Mouse (Mus musculus) myocyte (in vitro differentiated cells): ENCODE results near the gene Nxnl1. TPM values are rescaled to one million over a fixed set of nuclear protein-coding genes. Genes with fewer than 3 reads are reported as not detected.
"Not testable (repeated sequence)": the region's sequence is repeated elsewhere in the genome, so short reads cannot be mapped to it uniquely, and the experiment has no call there.

Source experiments
- H3K27me3 ChIP-seq: one replicate; pipeline ENCODE4 v1.6.1; 2011; ENCODE audit not compliant: control insufficient read depth, insufficient read depth, insufficient read length
- H3K36me3 ChIP-seq: one replicate; pipeline ENCODE4 v1.6.1; 2011; ENCODE audit not compliant: control insufficient read depth, insufficient read depth
- H3K4me2 ChIP-seq: one replicate; pipeline ENCODE4 v1.6.1; 2011; ENCODE audit warnings: low read depth, control low read depth
- H3K4me3 ChIP-seq: one replicate; pipeline ENCODE4 v1.5.1; 2011; ENCODE audit warnings: mild to moderate bottlenecking, control low read depth, moderate library complexity
- H3K79me2 ChIP-seq: one replicate; pipeline ENCODE4 v1.6.1; 2011; ENCODE audit not compliant: control insufficient read depth, insufficient read depth
- H3ac ChIP-seq: one replicate; pipeline ENCODE4 v1.6.1; 2011; ENCODE audit not compliant: control insufficient read depth, insufficient read length
- CEBPB ChIP-seq: IDR thresholded peaks from 2 replicates; pipeline ENCODE4 v1.6.1; 2011; ENCODE audit warnings: mild to moderate bottlenecking, moderate library complexity; ENCODE audit not compliant: poor library complexity, insufficient read depth, severe bottlenecking
- E2F4 ChIP-seq: IDR thresholded peaks from one replicate; pipeline ENCODE4 v1.6.1; 2011; ENCODE audit warnings: mild to moderate bottlenecking, control low read depth, moderate library complexity; ENCODE audit not compliant: insufficient read depth
- MAX ChIP-seq: IDR thresholded peaks from one replicate; pipeline ENCODE4 v1.6.1; 2011; ENCODE audit warnings: low read depth, mild to moderate bottlenecking, control low read depth
- MYOD1 ChIP-seq, 3 experiments: IDR thresholded peaks; one replicate each; pipeline ENCODE4 v1.6.1; 2011; ENCODE audit warnings: control low read depth in 2 of 3, low read depth in 2 of 3, mild to moderate bottlenecking in 2 of 3, moderate library complexity in 1 of 3; ENCODE audit not compliant: insufficient read length in 2 of 3, control insufficient read depth in 1 of 3
- MYOG ChIP-seq, 3 experiments: IDR thresholded peaks; one replicate each; pipeline ENCODE4 v1.6.1; 2011; ENCODE audit warnings: control low read depth in 2 of 3, low read depth in 2 of 3, mild to moderate bottlenecking in 2 of 3; ENCODE audit not compliant: insufficient read length in 2 of 3, control insufficient read depth in 1 of 3, insufficient read depth in 1 of 3
- POLR2A ChIP-seq: IDR thresholded peaks from one replicate; pipeline ENCODE4 v1.6.1; 2011; ENCODE audit warnings: low read depth, mild to moderate bottlenecking, control low read depth, moderate library complexity; ENCODE audit not compliant: insufficient read length
- POLR2AphosphoS2 ChIP-seq: IDR thresholded peaks from one replicate; pipeline ENCODE4 v1.6.1; 2011; ENCODE audit warnings: low read depth, control low read depth; ENCODE audit not compliant: insufficient read length
- REST ChIP-seq: IDR thresholded peaks from one replicate; pipeline ENCODE4 v1.6.1; 2011; ENCODE audit warnings: mild to moderate bottlenecking, control low read depth, moderate library complexity; ENCODE audit not compliant: insufficient read depth, insufficient read length
- SRF ChIP-seq: IDR thresholded peaks from one replicate; pipeline ENCODE4 v1.6.1; 2011; ENCODE audit warnings: low read depth; ENCODE audit not compliant: control insufficient read depth, insufficient read length
- TCF12 ChIP-seq: IDR thresholded peaks from one replicate; pipeline ENCODE4 v1.6.1; 2011; ENCODE audit warnings: mild to moderate bottlenecking, control low read depth; ENCODE audit not compliant: poor library complexity, insufficient read depth, severe bottlenecking
- TCF3 ChIP-seq: IDR thresholded peaks from one replicate; pipeline ENCODE4 v1.6.1; 2011; ENCODE audit warnings: low read depth, control low read depth; ENCODE audit not compliant: insufficient read length
- USF1 ChIP-seq: IDR thresholded peaks from one replicate; pipeline ENCODE4 v1.6.1; 2011; ENCODE audit warnings: low read depth, mild to moderate bottlenecking, control low read depth, moderate library complexity
- polyA plus RNA-seq: library from polyadenylated mRNA; unstranded; fragments of >200 nt; fragmentation: generic; extraction: Trizol; gene quantifications from one replicate; pipeline ENCODE4 v1.2.1, GENCODE M21; 2012; ENCODE audit warnings: missing spikeins

Nxnl1 gene
- polyA plus RNA-seq, 1 experiment, result 0.04 TPM

DNA sequence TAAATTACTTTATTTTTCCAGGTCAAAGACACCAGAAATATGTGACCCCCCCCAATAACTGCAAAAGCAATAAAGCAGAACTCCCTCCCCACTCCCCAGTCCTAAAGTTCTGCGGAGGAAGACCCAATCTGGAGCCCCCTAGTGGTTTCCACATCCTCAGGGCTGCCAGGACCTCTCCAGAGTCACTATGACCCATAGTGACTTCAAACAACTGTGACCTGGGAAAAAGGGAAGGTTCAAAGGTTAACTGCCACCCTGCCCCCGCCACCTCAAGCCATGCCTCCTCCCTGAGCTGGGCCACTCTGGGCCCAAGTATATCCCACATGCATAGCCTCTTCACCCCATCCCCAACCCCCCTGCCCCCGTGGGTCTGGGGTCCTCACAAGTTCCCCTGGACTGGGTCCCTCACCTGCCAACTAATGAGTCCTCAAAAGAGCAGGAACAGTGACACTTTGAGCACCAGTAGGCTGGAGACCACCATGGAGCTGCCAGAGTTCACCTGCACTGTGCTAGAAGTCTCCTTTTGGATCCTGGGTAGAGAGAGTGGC lies 32.1 kb downstream of the Nxnl1 start:
- TF ChIP-seq MAX, result no peak
- TF ChIP-seq TCF12, result no peak
- TF ChIP-seq REST, result no peak
- TF ChIP-seq SRF, result no peak
- TF ChIP-seq POLR2A, result no peak
- TF ChIP-seq MYOD1 (IDR thresholded peaks at IDR 0.05; ENCODE audit: control insufficient read depth in 1 of 3, insufficient read length in 2 of 3, low read depth in 2 of 3), result no peak
- no peak for TF ChIP-seq USF1
- no peak for TF ChIP-seq TCF3
- no peak for TF ChIP-seq E2F4
- TF ChIP-seq MYOG (IDR thresholded peaks at IDR 0.05; ENCODE audit: control insufficient read depth in 1 of 3, insufficient read depth in 1 of 3, insufficient read length in 2 of 3, low read depth in 2 of 3), result no peak
- no peak for TF ChIP-seq POLR2AphosphoS2
- TF ChIP-seq CEBPB, result no peak
- no peaks in the 10 kb centered on the region for H3K79me2 ChIP-seq
- H3K4me2 ChIP-seq, result no peak overlapping the region
- no peak overlapping the region for H3K4me3 ChIP-seq
- no peak overlapping the region for H3ac ChIP-seq
- no peaks in the 10 kb centered on the region for H3K36me3 ChIP-seq
- no peaks in the 10 kb centered on the region for H3K27me3 ChIP-seq

DNA sequence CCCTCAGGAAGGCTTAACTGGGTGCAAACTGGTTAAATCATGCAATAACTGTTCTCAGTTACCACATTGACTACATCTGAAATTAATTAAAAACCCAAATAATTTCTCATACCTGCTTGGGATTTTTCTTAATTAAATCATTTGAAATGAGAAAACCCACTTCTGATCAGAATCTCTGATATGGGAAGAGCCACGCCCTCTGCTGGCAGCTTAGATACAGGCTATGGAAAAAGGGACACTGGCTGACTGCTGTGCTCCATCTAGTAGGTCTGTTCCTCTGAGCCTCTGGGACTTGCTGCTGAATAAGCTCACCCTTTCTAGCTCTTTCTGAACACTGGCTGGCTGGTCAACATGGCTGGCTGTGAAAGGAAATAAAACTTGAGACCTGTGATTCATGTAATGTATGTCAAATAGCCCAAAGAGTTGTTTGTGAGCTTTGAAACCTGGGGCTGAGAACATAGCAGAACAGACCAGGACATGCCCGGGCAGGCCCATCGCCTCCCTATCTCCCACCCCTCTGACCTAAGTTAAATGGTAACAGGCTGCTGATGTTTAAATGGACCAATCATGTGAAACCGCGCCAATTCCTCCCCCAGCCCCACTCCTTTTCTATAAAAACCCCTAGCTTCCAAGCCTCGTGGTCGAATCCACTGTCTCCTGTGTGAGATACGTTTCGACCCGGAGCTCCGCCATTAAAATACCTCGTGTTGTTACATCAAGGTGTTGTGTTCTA lies 35.5 kb downstream of the Nxnl1 start:
- H3K36me3 ChIP-seq, H3K4me3 ChIP-seq, H3K79me2 ChIP-seq, H3ac ChIP-seq, H3K27me3 ChIP-seq, H3K4me2 ChIP-seq: not testable (repeated sequence)

DNA sequence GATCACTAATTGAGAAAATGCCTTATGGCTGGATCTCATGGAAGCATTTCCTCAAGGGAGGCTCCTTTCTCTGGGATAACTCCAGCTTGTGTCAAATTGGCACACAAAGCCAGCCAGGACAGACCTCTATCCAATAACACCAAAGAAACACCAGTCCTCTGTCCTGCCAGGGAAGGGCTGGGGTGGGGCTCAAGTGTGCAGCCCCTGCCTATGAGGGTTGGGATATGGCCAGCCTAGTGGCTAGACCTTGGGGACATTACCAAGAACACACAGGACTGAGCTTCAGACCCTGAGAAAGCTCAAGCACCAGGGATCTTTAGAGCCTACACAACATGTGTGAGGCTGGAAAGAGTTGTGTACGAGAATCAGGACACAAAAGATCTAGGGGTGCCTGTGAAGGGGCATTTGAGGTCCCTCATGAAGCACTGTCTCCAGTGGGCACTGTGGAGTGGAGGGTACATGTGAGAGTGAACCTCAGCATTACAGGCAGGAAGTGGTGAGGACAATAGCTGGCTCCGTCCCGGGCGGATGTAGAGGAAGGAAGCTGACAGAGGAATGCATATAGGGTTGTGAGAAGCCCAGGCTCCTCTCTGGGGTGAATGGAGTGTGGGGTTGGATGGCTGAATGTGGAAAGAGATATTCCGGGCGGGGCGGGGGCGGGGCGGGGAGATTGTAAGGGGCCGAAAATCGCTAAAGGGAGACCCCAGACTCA lies 37.9 kb downstream of the Nxnl1 start:
- H3ac ChIP-seq, result no peak overlapping the region
- H3K4me2 ChIP-seq, result no peak overlapping the region
- H3K79me2 ChIP-seq, result no peaks in the 10 kb centered on the region
- H3K27me3 ChIP-seq, result peaks cover 8% of the 10 kb centered on the region
- no peaks in the 10 kb centered on the region for H3K36me3 ChIP-seq
- no peak for TF ChIP-seq POLR2A
- no peak for TF ChIP-seq TCF12
- TF ChIP-seq USF1, result no peak
- no peak for TF ChIP-seq TCF3
- no peak for TF ChIP-seq MAX
- no peak for TF ChIP-seq SRF
- no peak for TF ChIP-seq MYOG (IDR thresholded peaks at IDR 0.05; ENCODE audit: control insufficient read depth in 1 of 3, insufficient read depth in 1 of 3, insufficient read length in 2 of 3, low read depth in 2 of 3)
- TF ChIP-seq E2F4, result no peak
- TF ChIP-seq MYOD1 (IDR thresholded peaks at IDR 0.05; ENCODE audit: control insufficient read depth in 1 of 3, insufficient read length in 2 of 3, low read depth in 2 of 3), result no peak
- no peak overlapping the region for H3K4me3 ChIP-seq

GRCm38 (mm10) chr8:71527162-71527870 lies 39.1 kb downstream of the Nxnl1 start:
- Histone ChIP-seq H3K4me2 (no peak overlapping the region), H3K36me3 (no peaks in the 10 kb centered on the region), H3K79me2 (no peaks in the 10 kb centered on the region), H3ac (no peak overlapping the region), H3K4me3 (no peak overlapping the region), H3K27me3 (peaks cover 8% of the 10 kb centered on the region)
- no peak for TF ChIP-seq MYOG (IDR thresholded peaks at IDR 0.05; ENCODE audit: control insufficient read depth in 1 of 3, insufficient read depth in 1 of 3, insufficient read length in 2 of 3, low read depth in 2 of 3)
- TF ChIP-seq SRF, result no peak
- no peak for TF ChIP-seq TCF12
- no peak for TF ChIP-seq POLR2AphosphoS2
- no peak for TF ChIP-seq MYOD1 (IDR thresholded peaks at IDR 0.05; ENCODE audit: control insufficient read depth in 1 of 3, insufficient read length in 2 of 3, low read depth in 2 of 3)
- no peak for TF ChIP-seq POLR2A
- TF ChIP-seq USF1, result no peak
- TF ChIP-seq CEBPB, result no peak

DNA sequence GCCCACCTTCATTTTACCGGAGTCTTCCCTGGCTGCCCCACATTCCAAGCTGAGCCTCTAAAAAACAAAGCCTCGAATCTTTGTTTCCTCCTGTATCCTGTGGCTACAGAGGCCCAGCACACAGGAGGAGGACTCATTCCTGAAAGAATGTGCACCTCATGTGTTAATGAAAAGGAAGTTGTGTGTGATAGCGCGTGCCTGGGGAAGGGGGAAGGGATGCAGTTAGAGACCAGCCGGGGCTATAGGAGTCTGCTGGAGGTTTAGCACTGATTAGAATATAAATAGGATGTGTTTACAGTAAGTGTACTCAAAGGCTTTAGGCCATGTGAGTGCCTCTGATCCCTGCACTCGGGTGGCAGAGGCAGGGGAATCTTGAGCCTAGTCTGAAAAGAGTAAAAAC lies 40.1 kb downstream of the Nxnl1 start:
- Histone ChIP-seq H3ac (no peak overlapping the region), H3K4me2 (no peak overlapping the region), H3K27me3 (peaks cover 8% of the 10 kb centered on the region), H3K4me3 (no peak overlapping the region), H3K36me3 (no peaks in the 10 kb centered on the region), H3K79me2 (no peaks in the 10 kb centered on the region)
- TF ChIP-seq MYOG (IDR thresholded peaks at IDR 0.05; ENCODE audit: control insufficient read depth in 1 of 3, insufficient read depth in 1 of 3, insufficient read length in 2 of 3, low read depth in 2 of 3) (no peak), USF1 (no peak), SRF (no peak), MAX (no peak), POLR2AphosphoS2 (no peak)
